Mouse (Mus musculus): Measurements from ENCODE around the gene Chp2.
"Not testable (repeated sequence)": the region's sequence is repeated elsewhere in the genome, so short reads cannot be mapped to it uniquely, and the experiment has no call there.

Gene Chp2

DNA sequence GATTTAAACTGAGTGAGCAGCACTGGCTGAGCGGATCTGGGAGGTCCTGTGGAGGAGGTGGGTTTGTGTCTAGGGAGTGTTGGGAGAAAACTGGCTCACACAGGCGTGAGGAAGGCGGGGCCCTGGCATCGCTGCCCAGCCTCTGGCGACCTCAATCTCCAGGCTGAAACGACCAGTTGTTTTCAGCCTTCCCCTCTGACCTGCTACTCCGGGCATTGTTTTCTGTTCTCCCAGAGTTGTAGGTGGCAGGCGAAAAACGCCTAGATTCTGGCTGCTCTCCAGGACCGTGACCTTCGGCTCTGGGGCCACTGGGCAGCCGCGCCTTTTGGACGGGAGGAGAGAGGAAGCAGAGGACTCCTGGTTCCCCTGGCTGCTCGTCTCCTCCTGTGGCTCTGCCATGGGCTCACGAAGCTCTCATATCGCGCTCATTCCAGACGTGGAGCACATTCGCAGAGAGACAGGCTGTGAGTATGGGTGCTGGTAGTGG is at the start of gene Chp2:
Chp2 (plus strand) TSS at position 182 of the 487 bp plus-strand sequence.
- DNase-seq, result no peak

DNA sequence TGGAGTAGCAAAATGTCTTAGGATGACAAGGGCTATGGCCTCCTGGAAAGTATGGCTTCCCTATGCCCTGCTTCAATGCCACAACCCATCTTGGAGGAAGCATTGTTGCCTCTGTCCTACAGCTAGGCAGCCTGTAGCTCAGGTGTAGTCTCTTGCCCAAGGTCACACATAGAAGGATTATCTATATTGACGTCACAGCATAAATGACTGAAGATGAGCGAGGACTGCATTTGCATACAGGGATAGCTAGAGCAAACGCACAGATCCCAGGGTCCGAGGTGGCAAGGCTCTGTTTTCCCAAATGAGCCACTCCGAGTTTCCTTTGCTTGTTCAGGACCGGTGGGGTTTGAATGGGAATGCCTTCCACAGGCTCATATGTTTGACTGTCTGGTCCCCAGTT is 48.6 kb upstream of the Chp2 start:
- no peak for DNase-seq

DNA sequence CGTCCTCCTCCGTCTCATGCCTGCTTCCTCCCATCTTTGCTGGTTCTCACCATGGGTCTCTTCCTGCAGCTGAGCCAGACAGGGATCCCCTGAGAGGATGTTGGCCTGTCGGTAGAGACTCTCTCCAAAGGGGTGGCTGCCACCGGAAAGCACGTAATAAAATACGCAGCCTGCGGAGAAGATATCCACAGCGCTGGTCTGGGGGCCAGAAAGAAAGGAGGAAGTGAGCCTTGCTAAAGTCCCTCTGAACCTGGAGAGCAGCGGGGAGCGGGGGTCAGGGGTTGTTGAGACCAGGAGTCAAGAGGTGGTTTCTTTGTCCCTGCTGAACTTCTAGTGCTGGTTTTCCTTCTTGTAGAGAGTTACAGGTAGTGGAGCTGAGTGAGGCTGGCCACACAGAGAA is 47.7 kb upstream of the Chp2 start:
- DNase-seq, result no peak

DNA sequence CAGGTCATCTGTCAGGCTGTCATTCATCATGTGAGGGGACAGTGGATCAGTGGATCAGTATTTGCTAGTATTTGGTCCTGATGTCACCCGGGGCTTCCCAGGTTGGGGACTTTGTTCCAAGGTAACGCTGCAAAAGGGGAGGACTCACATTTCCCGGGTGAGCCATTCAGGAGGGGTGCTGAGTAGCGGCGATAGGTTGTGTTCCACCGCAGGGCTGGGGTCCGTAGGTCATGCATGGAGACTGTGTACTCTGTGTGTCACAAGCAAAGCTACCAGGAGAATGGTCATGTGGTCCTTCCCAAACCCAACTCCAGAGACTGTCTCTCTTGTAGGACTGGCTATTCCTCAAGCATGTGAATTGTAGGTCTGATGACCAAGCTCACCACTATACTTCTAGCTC is 38.6 kb upstream of the Chp2 start:
- DNase-seq, result no peak

DNA sequence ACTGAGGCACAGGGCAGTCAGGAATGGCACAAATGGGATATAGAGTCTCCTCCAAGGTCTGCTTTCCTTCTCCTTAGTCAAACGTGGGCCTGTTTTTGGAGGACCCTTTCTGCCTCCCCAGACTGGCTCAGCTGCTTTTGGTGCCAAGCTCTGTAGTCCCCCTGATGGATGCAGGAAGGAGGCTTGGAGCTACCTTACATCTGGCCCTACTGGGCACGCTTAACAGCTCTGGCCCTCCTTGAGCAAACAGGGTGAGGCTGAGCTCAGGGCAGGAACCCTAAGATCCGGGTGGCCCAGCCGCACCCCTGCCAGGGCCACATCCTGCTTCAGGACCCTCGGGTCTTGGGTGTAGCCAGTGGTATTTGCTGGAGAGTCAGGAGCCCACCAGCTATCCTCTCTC is 34.7 kb upstream of the Chp2 start:
- DNase-seq, result no peak

DNA sequence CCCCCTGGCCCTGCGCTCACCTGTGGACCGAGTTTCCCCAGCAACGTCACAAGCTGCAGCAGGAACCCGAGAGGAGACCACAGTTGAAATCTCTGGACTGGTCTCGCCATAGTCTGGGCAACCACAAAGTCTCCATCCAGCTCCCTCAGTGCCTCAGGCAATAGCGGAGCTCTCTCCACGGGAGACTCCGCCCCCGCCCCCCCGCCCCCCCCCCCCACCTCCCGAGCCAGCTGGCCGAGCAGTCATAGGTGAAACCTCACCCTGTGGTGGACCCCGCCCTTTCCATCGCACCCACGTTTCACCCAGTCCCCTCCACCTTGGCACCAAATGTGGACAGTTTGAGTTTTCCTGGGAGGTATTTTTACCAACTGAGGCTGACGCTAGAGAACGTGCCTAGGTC is 33.3 kb upstream of the Chp2 start, which contains the start of gene Ern2:
Ern2 (minus strand) TSS at position 165 of the 400 bp plus-strand sequence.
- DNase-seq, result no peak

DNA sequence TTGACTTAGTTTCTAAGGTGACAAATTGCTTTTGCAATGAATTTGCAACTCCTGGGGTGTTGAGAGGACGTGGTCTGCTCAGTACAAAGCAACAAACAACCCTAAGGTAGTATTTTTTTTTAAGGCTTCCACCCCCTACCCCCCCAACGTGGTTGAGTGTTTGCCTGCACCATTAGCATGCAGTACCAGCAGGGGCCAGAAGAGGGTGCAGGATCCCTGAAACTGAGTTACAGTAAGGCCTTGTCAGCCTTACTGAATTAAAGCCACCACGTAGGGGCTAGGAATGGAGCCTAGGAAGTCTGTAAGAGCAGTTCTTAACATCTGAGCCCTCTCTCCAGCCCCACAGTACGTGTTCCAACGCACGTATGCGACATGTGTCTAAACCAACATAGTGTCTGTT is 29.8 kb upstream of the Chp2 start:
- no peak for DNase-seq

DNA sequence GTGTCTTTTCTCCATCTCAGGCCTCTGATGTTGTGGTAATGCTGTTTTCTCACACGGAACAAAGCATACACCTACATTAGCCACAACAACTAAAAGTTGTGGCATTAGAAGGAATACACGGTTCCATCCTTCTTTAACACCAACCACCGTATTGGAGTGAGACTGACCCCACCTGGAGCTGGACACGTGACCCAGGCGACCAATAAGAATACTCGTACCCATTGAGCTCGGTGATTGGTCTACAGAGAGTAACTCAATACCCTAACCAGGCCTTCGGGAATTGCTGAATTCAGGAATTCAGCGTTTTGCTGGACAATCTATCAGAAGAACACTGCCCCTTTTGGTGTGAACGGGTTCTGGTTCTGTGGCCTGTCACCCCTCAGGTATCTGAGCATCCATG is 28.2 kb upstream of the Chp2 start:
- DNase-seq, result no peak

DNA sequence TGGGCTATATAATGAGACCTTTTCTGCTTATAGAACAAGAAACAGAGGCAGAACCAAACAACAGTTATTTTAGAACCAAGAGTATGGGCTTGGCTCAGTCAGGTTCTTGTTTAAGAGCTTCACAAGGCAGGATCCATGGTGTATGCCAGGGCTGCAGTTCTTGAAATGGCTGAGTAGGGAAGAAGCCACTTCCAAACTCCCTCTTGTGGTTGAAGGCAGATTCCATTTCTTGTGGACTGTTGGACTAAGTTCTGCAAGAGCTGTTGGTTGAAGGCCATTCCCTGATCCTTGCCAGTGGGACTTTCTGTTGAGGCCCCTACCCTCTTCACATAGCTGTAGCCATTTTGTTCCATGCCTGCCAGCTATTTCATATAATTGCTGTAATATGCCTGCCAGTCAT is 25.4 kb upstream of the Chp2 start:
- DNase-seq, result no peak

DNA sequence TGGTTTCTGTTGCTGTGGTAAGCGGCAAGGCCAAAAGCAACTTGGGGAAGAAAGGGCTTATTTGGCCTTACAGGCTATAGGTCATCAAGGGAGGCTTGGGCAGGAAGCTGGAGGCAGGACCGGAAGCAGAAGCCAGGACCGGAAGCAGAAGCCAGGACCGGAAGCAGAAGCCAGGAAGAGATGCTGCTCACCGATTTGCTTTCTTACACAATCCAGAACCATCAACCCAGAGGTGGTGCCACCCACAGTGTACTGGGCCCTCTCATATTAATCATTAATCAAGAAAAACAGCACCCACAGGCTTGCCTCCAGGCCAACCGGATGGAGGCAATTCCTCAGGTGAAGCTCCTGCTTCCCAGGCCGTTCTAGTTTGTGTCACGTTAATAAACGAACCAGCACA is 22.5 kb upstream of the Chp2 start:
- no peak for DNase-seq

DNA sequence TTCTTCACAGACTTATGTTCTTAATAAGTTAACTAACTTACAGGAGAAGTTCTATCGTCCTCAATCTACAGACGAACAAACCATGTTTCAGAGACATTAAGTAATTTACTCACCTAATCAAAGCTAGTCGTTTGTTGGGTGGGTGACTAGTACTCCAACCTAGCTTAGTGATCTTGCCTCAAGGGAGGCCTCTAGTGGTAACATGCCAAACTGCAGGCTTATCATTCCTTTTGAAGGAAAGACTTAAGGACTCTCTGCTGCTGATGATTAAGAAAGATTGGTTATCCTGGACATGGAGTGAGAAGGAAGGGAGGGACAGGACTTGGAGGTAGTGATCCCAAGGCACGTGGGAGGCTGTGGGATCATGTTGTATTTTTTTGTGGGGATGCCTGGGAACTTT is 22.0 kb upstream of the Chp2 start:
- DNase-seq, result no peak

DNA sequence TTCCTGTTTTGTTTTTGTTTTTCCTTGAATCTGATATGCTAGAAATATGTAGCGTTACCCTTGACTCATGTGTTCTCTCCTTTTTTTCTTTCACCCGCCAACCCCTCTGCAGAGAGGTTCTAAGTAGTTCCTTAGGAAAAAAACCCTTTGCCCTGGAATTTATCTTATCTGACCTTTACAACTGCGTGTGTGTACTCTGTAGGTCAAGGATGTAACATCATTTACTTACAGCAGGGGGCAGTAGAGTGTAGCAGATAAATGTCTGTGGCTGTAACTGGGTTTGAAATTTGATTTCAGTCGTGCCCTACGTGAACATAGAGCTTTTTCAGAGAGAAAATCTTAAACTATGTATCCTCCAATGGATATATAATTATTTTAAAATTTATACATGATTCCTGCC is 20.0 kb upstream of the Chp2 start:
- no peak for DNase-seq

DNA sequence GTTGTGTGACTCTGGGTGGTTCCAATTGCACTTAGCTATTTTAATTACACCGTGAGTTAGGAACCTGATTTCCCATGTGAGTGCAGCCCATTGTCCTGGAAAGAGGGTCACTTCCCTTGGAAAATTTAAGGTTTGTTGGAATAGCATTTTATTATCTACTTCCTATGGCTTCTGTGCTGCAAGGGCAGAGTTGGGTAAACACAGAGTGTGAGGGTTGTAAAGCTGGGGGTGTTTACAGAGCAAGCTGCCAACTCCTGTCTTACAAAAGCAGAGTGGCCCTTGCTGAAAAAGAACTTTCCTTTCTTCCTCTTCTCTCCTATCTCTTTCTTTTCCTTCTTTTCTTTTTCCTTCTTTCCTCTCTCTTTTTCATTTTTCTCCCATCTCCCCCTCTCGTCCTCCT is 15.4 kb upstream of the Chp2 start:
- no peak for DNase-seq

DNA sequence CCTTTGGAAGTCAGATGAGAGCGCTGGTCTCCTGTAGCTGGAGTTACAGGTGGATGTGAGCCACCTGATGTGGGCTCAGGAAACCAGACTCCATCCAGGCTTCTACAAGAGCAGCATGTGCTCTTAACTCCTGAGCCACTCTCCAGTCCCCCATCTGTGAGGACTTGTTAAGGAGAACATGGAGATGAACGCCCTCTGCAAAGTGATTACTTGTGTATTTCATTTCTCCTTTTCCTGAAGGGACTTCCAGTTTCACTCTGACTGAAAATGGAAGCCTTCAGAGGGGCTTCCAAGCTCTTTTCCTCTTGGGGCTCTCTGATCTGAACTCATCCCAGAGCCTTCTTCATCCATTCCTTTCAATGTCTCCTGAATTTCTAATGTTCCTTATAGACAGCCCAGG is 13.2 kb upstream of the Chp2 start:
- no peak for DNase-seq

DNA sequence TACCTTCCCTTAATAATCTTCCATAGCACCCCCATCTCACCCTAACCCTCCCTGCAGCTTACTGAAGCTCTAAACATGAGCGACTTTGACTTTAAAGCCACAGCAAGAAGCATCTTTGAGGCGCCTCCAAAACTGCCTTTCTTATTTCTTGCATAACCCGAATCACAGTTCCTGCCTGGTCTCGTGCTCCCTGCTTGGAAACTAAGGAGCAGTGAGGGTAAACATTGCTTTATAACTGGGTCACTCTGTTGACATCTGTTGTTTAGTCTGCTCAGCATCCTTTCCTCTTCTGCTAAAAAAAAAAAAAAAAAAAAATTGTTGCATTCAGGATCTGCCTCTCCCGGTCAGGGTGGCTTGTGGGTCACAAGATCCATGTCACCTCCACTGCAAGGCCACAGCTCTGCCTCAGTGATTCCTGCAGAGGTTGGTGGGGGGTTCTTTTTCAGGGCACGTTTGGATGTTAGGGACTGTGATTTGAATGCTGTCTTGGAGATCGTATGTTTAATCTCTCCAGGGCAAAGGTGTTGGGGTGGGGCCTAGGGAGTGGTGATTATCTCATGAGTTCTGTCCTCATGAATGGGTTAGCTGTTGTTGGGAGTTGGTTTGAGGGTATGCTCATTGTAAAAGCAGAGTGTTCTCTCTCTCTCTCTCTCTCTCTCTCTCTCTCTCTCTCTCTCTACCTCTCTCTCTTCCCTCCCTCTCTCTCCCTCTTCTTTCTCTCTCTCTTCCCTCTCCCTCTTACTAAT is 10.8 kb upstream of the Chp2 start:
- no peak for DNase-seq

DNA sequence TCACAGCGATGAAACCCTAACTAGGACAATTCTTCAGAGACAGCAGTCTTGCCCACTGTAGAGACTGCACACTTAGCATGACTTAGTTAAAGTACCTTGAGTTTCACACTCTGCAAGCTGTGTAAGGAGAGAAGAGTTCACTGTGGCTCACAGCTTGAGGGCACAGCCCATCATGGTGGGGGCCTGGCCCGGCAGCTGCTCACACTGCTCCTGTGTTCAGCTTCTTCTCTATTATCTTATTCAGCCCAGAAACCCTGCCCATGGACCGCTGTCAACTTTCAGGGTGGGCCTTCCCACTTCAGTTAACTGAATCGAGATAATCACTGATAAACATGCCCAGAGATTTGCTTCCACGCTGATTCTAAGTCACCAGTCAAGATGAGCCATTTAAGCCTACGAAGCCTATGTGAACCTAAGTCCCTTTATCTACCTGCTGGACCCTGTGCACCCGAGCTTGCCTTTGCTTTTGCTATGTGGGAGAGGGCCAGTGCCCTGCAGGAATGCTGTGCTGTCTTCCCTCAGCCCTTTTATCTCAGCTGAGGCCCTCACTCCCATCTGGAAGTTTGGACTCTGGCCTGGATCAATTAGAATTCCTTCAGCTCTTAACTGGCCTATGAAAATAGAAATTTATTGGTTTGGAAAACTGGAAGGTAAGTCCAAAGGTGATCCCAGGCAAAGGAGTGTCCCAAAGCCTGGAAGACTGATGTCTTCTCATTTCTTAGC is 6.9 kb downstream of the Chp2 start:
- DNase-seq, result no peak

DNA sequence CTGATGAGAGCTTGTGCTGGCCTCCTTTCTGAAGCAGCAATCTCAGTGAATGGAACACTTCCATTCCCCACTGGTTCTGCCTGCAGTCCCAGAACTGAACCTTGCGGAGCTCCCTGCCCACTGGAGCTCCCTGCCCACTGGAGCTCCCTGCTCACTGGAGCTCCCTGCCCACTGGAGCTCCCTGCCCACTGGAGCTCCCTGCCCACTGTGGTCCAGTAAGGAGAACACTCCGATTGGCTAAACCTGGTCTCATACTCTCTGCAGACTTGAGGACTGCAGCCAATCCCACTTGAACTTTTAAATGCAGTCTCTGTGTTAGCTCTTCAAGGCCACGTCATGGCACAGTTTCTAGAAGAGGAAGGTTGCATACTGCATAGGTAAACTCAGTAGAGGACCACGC is 7.4 kb downstream of the Chp2 start:
- DNase-seq, result no peak

DNA sequence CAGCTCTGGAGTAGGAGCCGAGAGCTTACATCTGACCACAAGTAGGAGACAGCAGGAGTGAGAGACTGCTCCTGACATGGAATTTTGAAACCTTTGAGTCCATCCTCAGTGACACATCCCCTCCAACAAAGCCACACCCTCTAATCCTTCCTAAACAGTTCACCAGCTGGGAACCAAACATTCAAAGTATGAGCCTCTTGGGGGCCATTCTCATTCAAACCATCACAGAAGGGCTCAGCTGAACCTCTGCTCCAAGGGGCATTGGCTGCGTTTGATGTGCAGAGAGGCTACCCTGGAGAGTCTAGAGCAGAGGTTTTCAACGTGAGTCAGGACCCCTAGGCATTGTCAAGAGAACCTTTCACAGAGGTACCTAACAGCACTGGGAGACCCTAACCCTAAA is 10.0 kb downstream of the Chp2 start:
- no peak for DNase-seq

DNA sequence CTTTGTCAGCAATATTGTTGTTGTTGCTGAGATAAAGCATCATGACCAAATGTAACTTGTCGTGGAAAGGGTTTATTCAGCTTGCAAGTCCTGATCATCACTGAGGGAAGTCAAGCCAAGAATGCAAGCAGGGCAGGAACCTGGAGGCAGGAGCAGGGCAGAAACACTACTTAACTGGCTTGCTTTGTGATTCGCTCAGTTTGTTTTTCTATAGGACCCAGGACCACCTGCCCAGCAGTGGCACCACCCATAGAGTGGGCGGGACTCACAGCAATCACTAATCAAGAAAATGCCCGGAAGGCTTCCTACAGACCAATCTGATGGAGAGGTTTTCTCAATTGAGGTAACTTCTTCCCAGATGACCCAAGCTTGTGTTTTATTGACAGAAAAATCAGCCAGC is 10.6 kb downstream of the Chp2 start:
- no peak for DNase-seq

DNA sequence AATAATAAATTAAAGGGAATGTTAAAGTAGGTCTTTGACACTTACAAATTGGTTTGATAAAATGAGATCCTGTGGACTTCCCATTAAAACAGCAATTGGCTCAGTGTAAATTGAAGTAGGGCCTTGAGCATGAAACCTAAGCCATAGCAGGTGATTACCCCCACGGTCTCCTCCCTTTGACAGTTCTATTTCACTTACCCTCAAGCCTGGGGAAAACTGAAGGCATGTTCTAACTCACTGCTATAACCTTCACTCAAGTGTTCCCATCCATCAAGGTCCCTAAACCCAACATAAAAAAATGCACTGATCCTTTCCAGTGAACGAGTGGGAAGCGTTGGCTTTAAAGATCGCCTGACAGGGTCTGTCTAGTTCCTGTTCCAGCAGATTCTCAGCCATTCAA is 11.6 kb downstream of the Chp2 start:
- DNase-seq, result no peak

DNA sequence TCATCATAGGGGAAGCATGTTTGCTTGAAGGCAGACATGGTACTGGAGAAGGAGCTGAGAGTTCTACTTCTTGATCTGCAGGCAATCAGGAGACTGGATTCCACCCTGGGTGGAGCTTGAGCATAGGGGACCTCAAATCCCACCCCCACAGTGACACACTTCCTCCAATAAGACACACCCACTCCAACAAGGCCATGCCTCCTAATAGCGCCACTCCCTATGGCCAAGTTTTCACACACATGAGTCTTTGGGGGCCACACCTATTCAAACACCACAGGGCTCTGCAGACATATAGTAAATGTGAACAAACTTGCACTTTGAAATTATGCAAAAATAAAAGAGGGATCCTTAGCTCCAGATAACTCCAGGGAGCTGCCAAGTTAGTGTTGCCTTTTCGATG is 19.6 kb downstream of the Chp2 start:
- DNase-seq, result no peak

DNA sequence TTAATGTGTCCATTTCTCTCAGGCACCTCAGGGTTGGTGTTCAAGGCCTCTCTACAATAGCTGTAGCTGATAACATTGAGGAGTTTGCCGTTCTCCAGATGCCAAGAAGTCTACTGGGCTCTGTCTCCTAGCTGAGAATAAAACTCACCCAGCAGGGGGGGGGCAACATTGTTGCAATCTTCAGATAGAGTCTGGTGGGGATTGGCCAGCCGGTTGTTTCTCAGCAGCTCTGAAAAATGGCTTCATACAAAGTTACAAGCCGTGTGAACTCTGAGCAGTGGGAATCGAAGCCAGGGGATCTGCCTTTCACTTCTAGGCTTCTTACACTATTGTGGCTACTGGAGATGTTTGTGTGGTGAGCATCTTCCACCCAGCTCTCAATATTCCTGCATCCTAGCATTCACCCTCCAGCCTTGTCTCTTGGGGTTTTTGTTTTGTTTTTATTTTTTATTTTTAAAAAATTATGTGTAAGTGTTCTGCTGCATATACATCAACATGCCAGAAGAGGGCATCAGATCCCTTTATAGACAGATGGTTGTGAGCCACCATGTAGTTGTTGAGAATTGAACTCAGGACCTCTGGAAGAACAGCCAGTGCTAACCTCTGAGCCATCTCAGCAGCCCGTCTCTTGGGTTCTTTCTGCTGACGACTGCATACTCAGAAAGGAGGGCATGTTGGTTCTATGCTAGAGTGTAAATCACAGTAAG is 21.3 kb downstream of the Chp2 start:
- no peak for DNase-seq

DNA sequence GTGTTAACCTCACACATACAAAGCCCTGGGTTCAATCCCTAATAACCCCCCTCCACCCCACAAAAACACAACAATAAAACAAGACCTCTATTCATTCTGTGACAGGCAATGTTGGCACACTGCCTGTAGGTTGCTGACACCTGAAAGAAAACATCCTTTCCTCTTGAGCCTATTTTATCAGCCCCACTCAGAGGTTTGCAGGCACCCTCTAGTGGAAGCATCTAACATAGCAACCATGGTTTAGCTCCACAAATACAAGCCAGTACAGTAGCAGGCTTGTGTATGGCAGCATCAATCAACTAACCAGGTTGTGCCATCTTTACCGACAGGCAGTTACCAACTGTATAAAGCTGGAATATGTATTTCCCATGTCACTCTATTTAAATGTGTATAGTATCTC is 23.0 kb downstream of the Chp2 start:
- DNase-seq, result peak; percentile 25

DNA sequence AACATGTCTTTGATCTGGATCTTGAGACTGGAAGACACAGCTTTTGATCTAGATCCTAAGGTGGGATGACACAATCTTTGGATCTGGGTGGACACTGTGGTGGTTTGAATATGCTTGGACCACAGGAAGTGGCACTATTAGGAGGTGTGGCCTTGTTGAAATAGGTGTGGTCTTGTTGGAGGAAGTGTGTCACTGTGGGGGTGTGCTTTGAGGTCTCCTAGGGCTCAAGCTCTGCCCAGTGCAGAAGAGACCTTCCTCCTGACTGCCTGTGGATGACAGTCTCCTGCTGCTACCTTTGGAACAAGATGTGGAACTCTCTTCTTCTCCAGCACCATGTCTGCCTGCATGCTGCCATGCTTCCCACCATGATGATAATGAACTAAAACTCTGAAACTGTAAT is 23.4 kb downstream of the Chp2 start:
- not testable (repeated sequence) for DNase-seq

Measured in right cerebral cortex, postnatal 25 days (tissue).